Mouse (Mus musculus) lung, postnatal 0 days (tissue): ENCODE results near the gene Xpo4.
"Not testable (repeated sequence)": the region's sequence is repeated elsewhere in the genome, so short reads cannot be mapped to it uniquely, and the experiment has no call there.

Experiments used
- CTCF ChIP-seq: IDR thresholded peaks from 2 replicates; pipeline ENCODE4 v1.5.1; 2016; ENCODE audit warnings: antibody characterized with exemption, mild to moderate bottlenecking
- EP300 ChIP-seq: IDR thresholded peaks from 2 replicates; pipeline ENCODE4 v1.6.1; 2016; ENCODE audit warnings: antibody characterized with exemption, mild to moderate bottlenecking, control low read depth

GRCm38 (mm10) chr14:57656519-57656918, 8.7 kb downstream of the Xpo4 start:
- not testable (repeated sequence) for TF ChIP-seq CTCF, EP300
